Mouse (Mus musculus): ENCODE data around the gene Gm8914. TPM values are rescaled to one million over a fixed set of nuclear protein-coding genes. Genes with fewer than 3 reads are reported as not detected.

Gene Gm8914
- polyA plus RNA-seq (2017; shearing (Covaris generic)): not detected

DNA sequence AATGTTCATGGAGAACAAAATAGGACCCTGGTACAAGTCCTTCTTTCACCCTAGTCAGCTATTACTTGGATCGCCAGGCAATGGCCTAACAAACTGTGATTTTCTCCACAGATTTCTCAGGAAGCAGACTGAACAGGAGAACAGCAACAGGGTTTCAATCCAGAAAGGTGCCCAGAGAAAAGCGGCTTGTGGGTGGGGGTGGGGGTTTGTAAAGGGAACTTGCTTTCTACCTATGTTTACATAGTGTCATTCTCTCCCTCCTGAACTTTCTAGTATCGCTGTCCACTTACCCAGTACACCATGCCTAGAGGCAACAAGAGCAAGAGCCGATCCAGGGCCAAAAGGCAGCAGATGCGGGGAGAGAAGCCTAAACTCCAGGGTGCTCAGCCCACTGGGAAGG, at the start of gene Gm8914:
Gene Gm8914 (plus strand): TSS at position 301 of the 400 bp plus-strand sequence.

Other genes starting within 250 kb of the Gm8914 start
- gene Mageb2, start 148.4 kb upstream of the Gm8914 start, polyA plus RNA-seq (2017; shearing (Covaris generic)): not detected
- not detected for gene Gm5072, start 87.6 kb upstream of the Gm8914 start, polyA plus RNA-seq (2017; shearing (Covaris generic))
- gene 1700084M14Rik, start 95.8 kb downstream of the Gm8914 start, polyA plus RNA-seq (2017; shearing (Covaris generic)): not detected
- not detected for gene Gm14781, start 152.1 kb downstream of the Gm8914 start, polyA plus RNA-seq (2017; shearing (Covaris generic))